Mouse (Mus musculus) inflammation-experienced regulatory T-cells, adult 16 weeks (primary cell): ENCODE measurements around the gene Cdk5. TPM values are rescaled to one million over a fixed set of nuclear protein-coding genes. Genes with fewer than 3 reads are reported as not detected.

ENCODE experiments used
- polyA plus RNA-seq: library from polyadenylated mRNA; unstranded; fragments of 100-300 nt; shearing (Covaris generic); gene quantifications from one replicate; pipeline ENCODE4 v1.2.1, GENCODE M21; 2017

Gene Cdk5
- 90.7 TPM for polyA plus RNA-seq

GRCm38 (mm10) chr5:24423129-24424003 lies at the start of gene Cdk5, which contains the start of gene Slc4a2:
TSS of gene Cdk5 (minus strand) at chr5:24423530.
TSS of gene Slc4a2 (plus strand) at chr5:24423837.

GRCm38 (mm10) chr5:24452030-24452690 lies 28.8 kb upstream of the Cdk5 start, which contains the start of gene Agap3:
TSS of gene Agap3 (plus strand) at chr5:24452177.

DNA sequence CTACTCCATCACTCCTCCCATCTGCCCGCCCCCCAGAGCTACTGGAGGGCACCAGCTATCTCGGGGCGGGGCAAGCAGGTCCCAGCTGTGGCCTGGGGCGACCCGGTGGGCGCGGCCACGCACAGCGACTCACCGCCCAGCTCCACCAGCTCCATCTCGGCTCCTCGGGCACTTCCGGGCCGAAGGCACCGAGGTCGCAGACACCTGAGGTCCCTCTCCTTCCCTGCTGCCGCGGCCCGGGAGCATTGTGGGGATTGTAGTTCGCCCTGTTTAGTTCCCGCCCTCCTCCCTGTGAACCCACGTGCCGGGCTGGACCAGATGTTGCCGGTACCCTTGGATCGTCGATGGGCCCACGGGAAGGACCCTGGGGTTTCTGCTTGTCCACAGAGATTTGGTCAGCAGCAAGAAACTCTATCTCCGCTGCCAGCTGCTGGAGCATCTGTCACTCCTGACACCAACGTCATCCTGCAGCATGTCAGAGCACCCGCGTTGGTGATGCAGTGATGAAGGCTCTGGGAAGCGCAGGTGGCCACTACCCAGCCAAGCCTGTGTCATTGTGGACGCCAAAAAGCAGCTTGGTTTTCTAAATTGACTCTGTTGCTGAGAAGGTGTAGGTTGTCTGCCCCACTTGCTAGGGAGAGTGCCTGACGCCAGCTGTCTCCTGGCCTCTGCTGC lies 24.4 kb upstream of the Cdk5 start, which contains the start of gene Tmub1:
Tmub1 (minus strand) TSS at position 231 of the 675 bp plus-strand sequence.

DNA sequence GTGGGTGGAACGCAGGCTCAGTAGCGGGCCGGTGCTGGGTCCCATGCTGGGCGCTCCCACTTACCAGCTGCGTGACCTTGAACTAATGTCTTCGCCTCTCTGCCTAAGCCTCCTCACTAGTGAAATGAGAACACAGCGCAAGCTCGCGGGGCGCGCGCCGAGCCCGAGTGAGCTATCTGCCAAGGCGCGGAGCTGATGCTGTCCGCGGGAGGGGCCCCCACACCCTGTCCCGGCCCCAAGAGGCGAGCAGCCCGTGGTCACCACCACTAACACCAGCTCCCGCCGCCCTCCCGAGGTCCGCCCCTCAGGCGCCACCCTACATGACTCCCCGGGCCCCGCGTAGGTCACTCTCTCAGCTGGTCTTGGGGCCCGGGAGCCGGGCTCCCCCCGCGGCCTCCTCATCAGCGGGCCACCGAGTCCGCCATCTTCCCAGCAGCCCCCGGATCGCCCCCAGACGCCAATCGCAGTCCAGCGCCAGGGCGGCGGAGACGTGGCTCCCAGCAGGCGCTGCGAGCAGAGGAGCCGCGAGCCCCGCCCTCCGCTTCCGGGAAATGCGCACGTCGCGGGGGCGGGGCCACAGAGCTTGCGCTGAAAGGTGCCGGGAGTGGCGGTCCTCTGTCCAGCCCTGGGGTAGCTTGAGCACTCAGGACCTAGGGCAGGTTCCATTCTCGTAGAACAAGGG lies 21.6 kb upstream of the Cdk5 start, which contains the start of gene Fastk:
Fastk (minus strand) TSS at position 542 of the 682 bp plus-strand sequence.

DNA sequence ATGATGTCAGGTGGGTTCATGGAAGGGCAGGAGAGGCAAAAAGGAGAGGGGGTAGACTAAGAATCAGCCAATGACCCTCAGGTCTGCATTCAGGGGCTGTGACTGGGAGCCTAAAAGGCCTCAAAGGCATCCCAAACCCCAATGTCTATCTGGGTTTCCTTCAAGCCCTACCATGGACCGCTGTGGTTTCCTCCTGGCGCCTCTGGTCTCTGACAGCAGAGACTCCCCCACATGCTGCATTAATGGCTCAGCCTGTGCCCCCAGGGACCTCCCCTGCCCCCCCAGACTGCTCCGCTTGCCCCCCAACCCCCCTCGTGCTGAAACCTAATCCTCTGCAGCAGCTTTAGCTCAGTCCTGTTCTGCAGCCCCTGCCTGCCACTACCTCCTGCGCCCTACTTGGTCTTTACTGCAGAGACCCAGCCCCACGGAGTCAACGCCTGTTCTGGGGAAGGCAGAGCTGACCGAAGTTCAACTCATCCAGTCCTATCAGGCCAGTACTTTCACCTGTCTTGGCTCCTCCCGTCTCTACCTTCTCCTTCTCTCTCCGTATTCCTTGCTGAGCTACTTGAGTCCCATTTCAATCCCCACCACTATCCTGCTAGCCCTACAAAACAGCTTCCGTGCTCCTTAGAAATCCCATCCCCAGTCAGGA lies 10.2 kb downstream of the Cdk5 start, which contains the start of gene Asic3:
Asic3 (plus strand) TSS at position 351 of the 652 bp plus-strand sequence.

DNA sequence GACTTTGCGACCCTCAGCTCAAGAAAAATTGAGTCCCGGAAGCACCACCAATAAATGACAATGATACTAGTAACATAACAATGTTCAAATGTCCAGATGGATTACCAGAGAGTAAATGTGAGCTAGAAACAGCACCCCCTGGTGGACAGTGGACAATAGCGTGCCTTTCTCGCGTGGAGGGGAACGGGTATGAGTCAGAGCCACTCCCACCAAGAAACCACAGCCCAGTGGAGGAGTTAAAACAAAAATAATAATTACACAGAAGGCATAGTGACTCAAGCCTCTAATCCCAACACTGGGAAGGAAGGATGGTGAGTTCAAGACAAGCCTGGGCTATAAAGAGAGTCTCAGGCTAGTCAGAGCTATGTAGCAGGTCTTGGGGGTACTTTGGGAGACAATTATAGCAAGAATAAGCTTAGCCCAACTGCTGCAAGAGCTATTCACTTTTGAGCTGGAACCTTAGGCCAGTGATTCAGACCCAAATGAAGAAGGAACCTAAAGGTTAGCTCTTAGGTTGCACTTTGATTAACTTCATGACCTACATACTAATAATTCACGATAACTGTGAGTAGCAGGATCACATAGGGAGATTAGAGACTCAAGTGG lies 29.8 kb downstream of the Cdk5 start, which contains the start of gene Abcb8:
Abcb8 (plus strand) TSS at position 272 of the 606 bp plus-strand sequence.

DNA sequence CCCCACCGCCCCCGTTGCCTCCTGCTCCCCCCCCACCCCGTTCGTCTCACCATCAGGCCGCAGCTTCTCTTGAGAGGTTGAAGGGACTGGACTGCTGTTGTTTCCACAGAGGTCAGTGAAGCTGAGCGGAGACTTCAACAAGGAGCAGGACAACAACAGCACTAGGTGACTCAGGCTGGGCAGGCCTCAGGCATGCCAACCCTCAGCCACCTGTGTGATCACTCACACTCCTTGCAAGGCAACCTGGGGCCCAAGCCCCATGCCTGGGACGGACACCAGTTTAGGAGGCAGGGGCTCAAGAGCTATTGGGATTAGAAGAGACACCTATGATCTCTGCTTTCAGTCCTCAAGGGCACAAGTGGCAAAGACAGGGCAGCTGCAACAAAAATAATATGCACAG lies 31.5 kb downstream of the Cdk5 start, which contains the start of gene Atg9b:
Atg9b (minus strand) TSS at position 280 of the 400 bp plus-strand sequence.

Other genes with a start within 250 kb of the Cdk5 start
- gene Kcnh2, start 71.9 kb downstream of the Cdk5 start, polyA plus RNA-seq, result 5.6 TPM
- 0.22 TPM for gene Nos3, start 58.7 kb downstream of the Cdk5 start, polyA plus RNA-seq
- 0.89 TPM for gene Atg9b, start 31.4 kb downstream of the Cdk5 start, polyA plus RNA-seq
- 27.8 TPM for gene Abcb8, start 29.9 kb downstream of the Cdk5 start, polyA plus RNA-seq
- gene Asic3, start 10.1 kb downstream of the Cdk5 start, polyA plus RNA-seq, result not detected
- gene Slc4a2, start 307 bp upstream of the Cdk5 start, polyA plus RNA-seq, result 49.6 TPM
- 148 TPM for gene Fastk, start 21.8 kb upstream of the Cdk5 start, polyA plus RNA-seq
- gene Tmub1, start 24.3 kb upstream of the Cdk5 start, polyA plus RNA-seq, result 89.2 TPM
- gene Agap3, start 28.6 kb upstream of the Cdk5 start, polyA plus RNA-seq, result 4.8 TPM
- not detected for gene Gbx1, start 103.7 kb upstream of the Cdk5 start, polyA plus RNA-seq
- gene Asb10, start 117.4 kb upstream of the Cdk5 start, polyA plus RNA-seq, result not detected
- gene 4931409K22Rik, start 133.3 kb upstream of the Cdk5 start, polyA plus RNA-seq, result not detected
- 99.2 TPM for gene Abcf2, start 153.9 kb upstream of the Cdk5 start, polyA plus RNA-seq
- 43.8 TPM for gene Chpf2, start 163.2 kb upstream of the Cdk5 start, polyA plus RNA-seq
- 1.6 TPM for gene Smarcd3, start 200.9 kb upstream of the Cdk5 start, polyA plus RNA-seq